Mouse (Mus musculus) midbrain, embryonic 11.5 days (tissue): ENCODE data around the gene Trpm8. TPM values are rescaled to one million over a fixed set of nuclear protein-coding genes. Genes with fewer than 3 reads are reported as not detected.
A peak's percentile ranks its signal among the peaks of the same experiment; 100 is the strongest.

Source experiments
- ATAC-seq: fragments of 200-750 bp; cut with Nextera tagmentation; 2 replicates; pipeline ENCODE4 v1.8.0; 2017; ENCODE audit warnings: moderate TSS enrichment, moderate library complexity; ENCODE audit not compliant: low FRiP score
- DNase-seq: peaks from one replicate; pipeline ENCODE4 v3.0.0; 2015; ENCODE audit warnings: low spot score; ENCODE audit errors: missing footprints
- H3K27ac ChIP-seq: fragments of 300-500 bp; sonication (generic); 2 replicates; pipeline ENCODE4 v1.5.1; 2014; ENCODE audit warnings: low read depth, low read length
- H3K27me3 ChIP-seq: fragments of 300-500 bp; sonication (generic); 2 replicates; pipeline ENCODE4 v1.6.1; 2014; ENCODE audit warnings: mild to moderate bottlenecking, low read length, moderate library complexity, mixed read lengths; ENCODE audit not compliant: control insufficient read depth, insufficient read depth
- H3K36me3 ChIP-seq: fragments of 300-500 bp; sonication (generic); 2 replicates; pipeline ENCODE4 v1.6.1; 2014; ENCODE audit warnings: mild to moderate bottlenecking, low read length, moderate library complexity, mixed read lengths; ENCODE audit not compliant: control insufficient read depth, insufficient read depth
- H3K4me1 ChIP-seq: fragments of 300-500 bp; sonication (generic); 2 replicates; pipeline ENCODE4 v1.6.1; 2014; ENCODE audit warnings: low read length; ENCODE audit not compliant: control insufficient read depth, insufficient read depth
- H3K4me2 ChIP-seq: fragments of 300-500 bp; sonication (generic); 2 replicates; pipeline ENCODE4 v1.6.1; 2014; ENCODE audit warnings: mild to moderate bottlenecking, moderate library complexity
- H3K4me3 ChIP-seq: fragments of 300-500 bp; sonication (generic); 2 replicates; pipeline ENCODE4 v1.5.1; 2014; ENCODE audit warnings: low read depth, low read length
- H3K9ac ChIP-seq: fragments of 300-500 bp; sonication (generic); 2 replicates; pipeline ENCODE4 v1.6.1; 2014; ENCODE audit warnings: low read length
- H3K9me3 ChIP-seq: fragments of 300-500 bp; sonication (generic); 2 replicates; pipeline ENCODE4 v1.6.1; 2016; ENCODE audit warnings: low read length; ENCODE audit not compliant: control insufficient read depth
- WGBS: fragments of 180-500 bp; shearing (Covaris S2); extraction: QIAGEN DNeasy Blood & Tissue Kit; methylation state at CpG from one replicate; pipeline ENCODE4 v1.1.7; 2014; 5-methylcytosine and 5-hydroxymethylcytosine counted together
- polyA plus RNA-seq: library from polyadenylated mRNA; unstranded; fragments of >200 nt; fragmentation: Nextera tagmentation; extraction: Ambion mirVana; gene quantifications from 2 replicates; pipeline ENCODE4 v1.2.1, GENCODE M21; 2014

Trpm8 gene
- polyA plus RNA-seq, 1 experiment from 2014 or later: not detected

- Histone ChIP-seq H3K4me3 (no peak overlapping the region), H3K36me3 (no peaks in the 10 kb centered on the region), H3K4me1 (no peaks in the 10 kb centered on the region), H3K9ac (no peak overlapping the region), H3K27ac (no peak overlapping the region), H3K9me3 (no peaks in the 10 kb centered on the region), H3K27me3 (no peaks in the 10 kb centered on the region), H3K4me2 (no peak overlapping the region)
- ATAC-seq (no peak), DNase-seq (no peak)
- WGBS: 65% methylated on average over 12 of the region's 12 CpGs
Observed at GRCm38 (mm10) chr1:88406078-88406806, 128.8 kb downstream of the Trpm8 start.

GRCm38 (mm10) chr1:88406807-88407198 is 129.3 kb downstream of the Trpm8 start, which contains the start of gene Spp2:
Gene Spp2 (plus strand): TSS chr1:88406961.
- no peaks in the 10 kb centered on the region for H3K36me3 ChIP-seq
- H3K4me2 ChIP-seq: no peak within 1 kb of the TSS
- H3K4me1 ChIP-seq: no peaks in the 10 kb centered on the region
- DNase-seq: no peak
- H3K9me3 ChIP-seq: no peaks in the 10 kb centered on the region
- H3K9ac ChIP-seq: no peak within 1 kb of the TSS
- H3K27me3 ChIP-seq: no peaks in the 10 kb centered on the region
- H3K27ac ChIP-seq: no peak within 1 kb of the TSS
- no peak for ATAC-seq
- H3K4me3 ChIP-seq: no peak within 1 kb of the TSS
- WGBS: 76% methylated on average over 5 of the region's 5 CpGs

GRCm38 (mm10) chr1:88408340-88408739 is 130.9 kb downstream of the Trpm8 start:
- no peak overlapping the region for H3K4me2 ChIP-seq
- no peak overlapping the region for H3K4me3 ChIP-seq
- no peaks in the 10 kb centered on the region for H3K27me3 ChIP-seq
- H3K9me3 ChIP-seq: no peaks in the 10 kb centered on the region
- WGBS: 91% methylated on average over 4 of the region's 4 CpGs
- no peaks in the 10 kb centered on the region for H3K4me1 ChIP-seq
- no peaks in the 10 kb centered on the region for H3K36me3 ChIP-seq
- H3K9ac ChIP-seq: no peak overlapping the region
- H3K27ac ChIP-seq: no peak overlapping the region
- no peak for ATAC-seq
- no peak for DNase-seq

GRCm38 (mm10) chr1:88412013-88412412 is 134.6 kb downstream of the Trpm8 start:
- WGBS: 36% methylated on average over 5 of the region's 5 CpGs
- no peaks in the 10 kb centered on the region for H3K4me1 ChIP-seq
- H3K27ac ChIP-seq: no peak overlapping the region

GRCm38 (mm10) chr1:88418943-88419342 is 141.5 kb downstream of the Trpm8 start:
- Histone ChIP-seq H3K36me3 (no peaks in the 10 kb centered on the region), H3K9me3 (no peaks in the 10 kb centered on the region), H3K4me3 (no peak overlapping the region), H3K9ac (no peak overlapping the region), H3K4me2 (no peak overlapping the region), H3K4me1 (no peaks in the 10 kb centered on the region), H3K27ac (no peak overlapping the region), H3K27me3 (no peaks in the 10 kb centered on the region)
- 85% methylated on average over 2 of the region's 2 CpGs for WGBS
- no peak for ATAC-seq
- no peak for DNase-seq

More at GRCm38 (mm10) chr1:88412013-88412412, 134.6 kb downstream of the Trpm8 start:
- ATAC-seq (no peak), DNase-seq (no peak)
- no peak overlapping the region for H3K4me3 ChIP-seq
- no peak overlapping the region for H3K4me2 ChIP-seq
- no peak overlapping the region for H3K9ac ChIP-seq
- H3K36me3 ChIP-seq: no peaks in the 10 kb centered on the region
- H3K9me3 ChIP-seq: no peaks in the 10 kb centered on the region
- no peaks in the 10 kb centered on the region for H3K27me3 ChIP-seq

- WGBS: 87% methylated on average over 10 of the region's 10 CpGs
- ATAC-seq (no peak), DNase-seq (no peak)
- no peaks in the 10 kb centered on the region for H3K27me3 ChIP-seq
- no peak overlapping the region for H3K4me3 ChIP-seq
- no peak overlapping the region for H3K9ac ChIP-seq
- H3K9me3 ChIP-seq: no peaks in the 10 kb centered on the region
- H3K36me3 ChIP-seq: no peaks in the 10 kb centered on the region
- H3K4me1 ChIP-seq: no peaks in the 10 kb centered on the region
- no peak overlapping the region for H3K27ac ChIP-seq
- H3K4me2 ChIP-seq: no peak overlapping the region
Observed at GRCm38 (mm10) chr1:88422045-88422444, 144.6 kb downstream of the Trpm8 start.

- H3K4me3 ChIP-seq: no peak overlapping the region
- H3K4me2 ChIP-seq: no peak overlapping the region
- DNase-seq (no peak), ATAC-seq (no peak)
- no peaks in the 10 kb centered on the region for H3K4me1 ChIP-seq
- H3K36me3 ChIP-seq: no peaks in the 10 kb centered on the region
- H3K9ac ChIP-seq: no peak overlapping the region
- no peak overlapping the region for H3K27ac ChIP-seq
- H3K27me3 ChIP-seq: no peaks in the 10 kb centered on the region
- 82% methylated on average over 7 of the region's 7 CpGs for WGBS
- H3K9me3 ChIP-seq: no peaks in the 10 kb centered on the region
Observed at GRCm38 (mm10) chr1:88422846-88423395, 145.5 kb downstream of the Trpm8 start.

GRCm38 (mm10) chr1:88424602-88425252 is 147.3 kb downstream of the Trpm8 start:
- WGBS: 21% methylated on average over 8 of the region's 8 CpGs
- ATAC-seq: peak; percentile 40; the same call in 1 of the 2 replicates
- no peak overlapping the region for H3K9ac ChIP-seq
- peak; percentile 97 for DNase-seq
- H3K4me2 ChIP-seq: no peak overlapping the region
- no peak overlapping the region for H3K4me3 ChIP-seq
- H3K27ac ChIP-seq: no peak overlapping the region
- H3K27me3 ChIP-seq: no peaks in the 10 kb centered on the region
- no peaks in the 10 kb centered on the region for H3K9me3 ChIP-seq
- H3K36me3 ChIP-seq: no peaks in the 10 kb centered on the region
- peaks cover 4% of the 10 kb centered on the region; the same call in 1 of the 2 replicates for H3K4me1 ChIP-seq
